Mouse (Mus musculus) macrophage (primary cell): ENCODE measurements around the gene Krt28. TPM values are rescaled to one million over a fixed set of nuclear protein-coding genes. Genes with fewer than 3 reads are reported as not detected.

Experiments
- H3K27ac ChIP-seq: fragments of 350-480 bp; formaldehyde crosslinking; 2 replicates; pipeline ENCODE4 v1.9.0; 2021
- H3K36me3 ChIP-seq: fragments of 350-480 bp; formaldehyde crosslinking; 2 replicates; pipeline ENCODE4 v1.9.0; 2021; ENCODE audit errors: inconsistent target
- H3K4me3 ChIP-seq: fragments of 350-480 bp; formaldehyde crosslinking; 2 replicates; pipeline ENCODE4 v1.9.0; 2021; ENCODE audit errors: inconsistent target
- H3K79me2 ChIP-seq: fragments of 350-480 bp; formaldehyde crosslinking; 2 replicates; pipeline ENCODE4 v1.9.0; 2021; ENCODE audit errors: inconsistent target
- WGBS: methylation state at CpG from one replicate; pipeline ENCODE4 v1.1.7; 2026; ENCODE audit warnings: inconsistent platforms; ENCODE audit not compliant: missing documents; 5-methylcytosine and 5-hydroxymethylcytosine counted together
- polyA plus RNA-seq: library from polyadenylated mRNA; stranded (reverse); fragments of 250-400 nt; gene quantifications from 3 replicates; pipeline ENCODE4 v1.2.4, GENCODE M21; 2018; ENCODE audit warnings: inconsistent platforms
- total RNA-seq, 78 experiments: library from RNA; depleted of rRNA; stranded (reverse); fragments of 250-400 nt; gene quantifications; 1 replicate in 9 of 78; 2 replicates in 24 of 78; 3 replicates in 43 of 78; 4 replicates in 2 of 78; pipeline ENCODE4 v1.2.4; 2018; ENCODE audit warnings: inconsistent platforms in 56 of 78

Krt28 gene
- not detected for total RNA-seq (2018; cell fraction: chromatin; rRNA removed)
- not detected for total RNA-seq (2018; cell fraction: cytosol; rRNA removed)
- total RNA-seq (2018; cell fraction: nucleus; rRNA removed): not detected
- polyA plus RNA-seq: not detected in 3 replicates

- Histone ChIP-seq H3K36me3 (no peaks in the 10 kb centered on the region), H3K27ac (no peak within 1 kb of the TSS), H3K4me3 (no peak within 1 kb of the TSS), H3K79me2 (no peaks in the 10 kb centered on the region)
- WGBS: 88% methylated on average over 13 of the region's 13 CpGs
These were observed at the start of gene Krt28 for GRCm38 (mm10) chr11:99374803-99375202. Krt28 (minus strand) TSS chr11:99374903.

DNA sequence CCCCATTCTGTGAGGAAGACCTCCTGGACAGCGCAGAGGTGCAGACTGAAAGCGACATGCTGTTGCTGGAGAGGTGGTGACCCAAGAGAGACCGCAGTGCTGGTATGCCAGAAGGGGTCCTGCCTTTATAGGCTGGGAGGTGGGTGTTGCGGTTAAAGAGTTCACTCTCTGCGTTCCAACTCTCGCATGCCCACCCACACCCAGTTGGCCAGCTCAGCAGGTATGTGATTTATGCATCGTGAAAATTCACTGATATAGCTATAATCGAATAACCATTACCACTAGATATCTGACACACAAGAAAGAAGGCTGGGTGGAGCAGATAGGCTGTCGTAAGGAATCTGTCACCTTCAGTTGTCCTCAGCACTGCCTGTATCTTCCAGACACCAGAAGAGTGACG, 47.5 kb upstream of the Krt28 start, which contains the start of gene Krt12:
TSS of gene Krt12 (minus strand) at position 101 of the 400 bp plus-strand sequence.
- Histone ChIP-seq H3K4me3 (no peak within 1 kb of the TSS), H3K27ac (no peak within 1 kb of the TSS), H3K79me2 (no peaks in the 10 kb centered on the region), H3K36me3 (no peaks in the 10 kb centered on the region)
- 86% methylated on average over 10 of the region's 10 CpGs for WGBS

- no peaks in the 10 kb centered on the region for H3K79me2 ChIP-seq
- no peak overlapping the region for H3K4me3 ChIP-seq
- no peak overlapping the region for H3K27ac ChIP-seq
- 32% methylated on average over 9 of the region's 10 CpGs for WGBS
- no peaks in the 10 kb centered on the region for H3K36me3 ChIP-seq
These were observed 45.9 kb upstream of the Krt28 start for GRCm38 (mm10) chr11:99420586-99420985.

DNA sequence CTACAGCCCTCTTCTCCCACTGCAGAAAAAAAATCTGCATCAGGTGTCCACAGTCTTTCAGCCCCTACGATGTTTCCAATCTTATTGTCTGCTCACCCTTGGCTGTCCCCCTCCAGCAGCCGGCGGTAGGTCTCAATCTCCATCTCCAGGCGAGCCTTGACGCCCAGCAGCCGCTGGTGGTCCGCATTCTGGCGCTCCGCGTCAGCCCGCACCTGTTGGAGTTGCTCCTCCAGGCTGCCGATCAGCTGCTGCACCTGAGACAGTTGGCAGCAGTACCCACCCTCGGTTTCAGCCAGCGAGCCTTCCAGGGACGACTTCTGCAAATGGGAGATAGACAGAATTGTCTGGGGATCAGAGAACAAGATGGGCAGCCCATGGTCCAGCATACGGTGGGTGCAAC, 43.1 kb upstream of the Krt28 start:
- H3K36me3 ChIP-seq: no peaks in the 10 kb centered on the region
- no peak overlapping the region for H3K4me3 ChIP-seq
- no peaks in the 10 kb centered on the region for H3K79me2 ChIP-seq
- 66% methylated on average over 16 of the region's 16 CpGs for WGBS
- no peak overlapping the region for H3K27ac ChIP-seq

DNA sequence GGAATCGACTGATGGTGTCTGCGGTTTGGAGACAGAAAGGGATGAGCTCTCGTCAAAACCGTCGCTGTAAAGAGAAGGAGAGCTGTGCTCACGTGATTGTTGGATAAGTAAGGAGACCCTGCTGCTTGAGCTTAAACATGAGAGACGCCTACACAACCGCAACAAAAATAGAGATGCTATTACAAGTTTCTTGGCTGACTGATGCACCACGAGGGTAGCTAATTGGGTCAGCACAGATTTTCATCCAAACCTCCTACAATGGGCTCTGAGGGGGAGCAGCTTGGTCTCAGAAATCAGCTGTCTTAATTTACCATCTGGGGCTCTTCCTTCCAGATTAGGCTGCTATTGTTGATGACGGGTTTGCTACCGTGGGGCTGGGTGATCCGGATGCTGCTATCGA, 42.2 kb upstream of the Krt28 start:
- no peaks in the 10 kb centered on the region for H3K79me2 ChIP-seq
- H3K27ac ChIP-seq: no peak overlapping the region
- no peak overlapping the region for H3K4me3 ChIP-seq
- 90% methylated on average over 13 of the region's 13 CpGs for WGBS
- H3K36me3 ChIP-seq: no peaks in the 10 kb centered on the region

DNA sequence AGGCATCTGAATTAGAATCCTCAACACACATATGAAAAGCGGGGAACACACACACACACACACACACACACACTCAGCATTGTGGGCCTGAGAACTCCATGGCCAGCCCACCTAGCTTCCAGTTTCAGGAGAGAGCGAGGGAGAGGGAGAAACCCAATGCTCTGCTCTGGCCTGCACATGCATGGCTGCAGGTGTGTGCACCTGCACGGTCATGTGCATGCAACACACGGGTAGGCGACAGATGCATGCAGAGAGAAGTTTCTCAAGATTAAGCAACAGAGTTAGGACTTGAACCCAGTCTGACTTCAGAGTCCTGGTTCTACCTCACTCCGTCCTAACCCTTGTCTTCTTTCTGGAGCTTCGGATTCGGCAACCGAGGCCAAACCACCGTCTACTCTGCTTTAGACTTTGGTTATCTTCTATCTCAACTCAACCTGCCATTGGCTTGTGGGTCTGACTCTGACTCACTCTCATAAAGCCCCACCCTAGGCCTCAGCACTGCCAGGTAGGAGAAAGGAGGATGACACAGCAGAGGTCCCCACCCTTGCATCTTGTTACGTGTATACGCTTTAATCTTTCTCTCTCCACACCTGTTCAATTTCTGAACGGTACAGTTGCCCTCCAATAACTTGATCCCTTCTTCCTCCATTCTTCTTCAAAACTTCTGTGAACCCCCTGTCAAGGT, 39.9 kb upstream of the Krt28 start:
- Histone ChIP-seq H3K4me3 (no peak overlapping the region), H3K36me3 (no peaks in the 10 kb centered on the region), H3K79me2 (no peaks in the 10 kb centered on the region), H3K27ac (no peak overlapping the region)
- 92% methylated on average over 13 of the region's 13 CpGs for WGBS

GRCm38 (mm10) chr11:99413247-99413646, 38.5 kb upstream of the Krt28 start:
- 22% methylated on average over 6 of the region's 6 CpGs for WGBS
- H3K79me2 ChIP-seq: no peaks in the 10 kb centered on the region

GRCm38 (mm10) chr11:99406186-99406585, 31.5 kb upstream of the Krt28 start:
- H3K79me2 ChIP-seq: no peaks in the 10 kb centered on the region
- 69% methylated on average over 10 of the region's 10 CpGs for WGBS
- H3K4me3 ChIP-seq: no peak overlapping the region
- no peaks in the 10 kb centered on the region for H3K36me3 ChIP-seq
- H3K27ac ChIP-seq: no peak overlapping the region

More at GRCm38 (mm10) chr11:99413247-99413646, 38.5 kb upstream of the Krt28 start:
- Histone ChIP-seq H3K27ac (no peak overlapping the region), H3K4me3 (no peak overlapping the region), H3K36me3 (no peaks in the 10 kb centered on the region)

GRCm38 (mm10) chr11:99399956-99400549, 25.4 kb upstream of the Krt28 start:
- no peak overlapping the region for H3K27ac ChIP-seq
- 87% methylated on average over 13 of the region's 13 CpGs for WGBS
- H3K36me3 ChIP-seq: no peaks in the 10 kb centered on the region
- H3K79me2 ChIP-seq: no peaks in the 10 kb centered on the region
- H3K4me3 ChIP-seq: no peak overlapping the region

DNA sequence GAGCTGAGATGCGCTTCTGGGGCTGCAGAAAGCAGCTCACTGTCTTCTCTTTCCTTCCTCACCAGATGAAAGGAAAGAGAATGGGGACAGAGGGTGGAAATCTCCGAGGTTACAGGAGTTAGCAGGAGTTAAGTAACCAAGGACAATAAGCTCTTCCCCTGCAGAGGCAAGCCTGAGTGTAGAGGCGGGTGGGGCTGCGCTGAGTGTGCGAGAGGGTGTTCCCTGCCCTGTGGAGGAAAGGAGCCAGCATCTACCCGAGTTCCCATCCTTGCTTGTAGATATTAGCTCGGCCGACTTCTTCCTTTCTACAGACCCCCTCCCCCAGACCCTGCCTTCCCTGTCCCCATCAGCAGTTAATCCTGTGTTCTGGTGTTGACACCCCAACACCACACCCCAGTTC, 24.1 kb upstream of the Krt28 start:
- Histone ChIP-seq H3K79me2 (no peaks in the 10 kb centered on the region), H3K36me3 (no peaks in the 10 kb centered on the region), H3K27ac (no peak overlapping the region), H3K4me3 (no peak overlapping the region)
- 70% methylated on average over 8 of the region's 8 CpGs for WGBS

- Histone ChIP-seq H3K27ac (no peak overlapping the region), H3K36me3 (no peaks in the 10 kb centered on the region), H3K79me2 (no peaks in the 10 kb centered on the region), H3K4me3 (no peak overlapping the region)
- WGBS: 86% methylated on average over 2 of the region's 3 CpGs
These were observed 23.4 kb upstream of the Krt28 start for GRCm38 (mm10) chr11:99398084-99398483.

- H3K79me2 ChIP-seq: no peaks in the 10 kb centered on the region
- H3K36me3 ChIP-seq: no peaks in the 10 kb centered on the region
- 100% methylated on average over 1 of the region's 2 CpGs for WGBS
- no peak overlapping the region for H3K27ac ChIP-seq
- no peak overlapping the region for H3K4me3 ChIP-seq
These were observed 22.0 kb upstream of the Krt28 start for GRCm38 (mm10) chr11:99396661-99397060.

DNA sequence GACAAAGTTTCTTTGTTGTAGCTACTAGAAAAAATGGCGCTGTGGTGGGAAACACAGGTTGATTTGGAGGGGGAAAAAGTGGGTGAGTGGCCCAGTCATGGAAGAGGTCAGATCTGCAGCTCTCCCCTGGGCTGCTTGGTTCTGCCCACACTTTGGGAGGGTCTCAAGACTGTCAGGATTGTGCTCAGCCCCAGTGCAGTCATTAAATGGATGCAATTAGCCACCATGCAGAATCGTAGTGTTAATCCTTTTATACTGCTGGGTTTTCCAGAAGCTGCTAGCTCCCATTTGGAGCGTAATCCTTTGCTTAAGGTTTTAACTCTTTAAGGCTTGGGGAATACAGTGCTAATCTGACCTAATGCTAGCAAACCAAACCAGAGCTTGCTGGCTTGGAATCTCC, 21.3 kb upstream of the Krt28 start:
- no peaks in the 10 kb centered on the region for H3K36me3 ChIP-seq
- H3K4me3 ChIP-seq: no peak overlapping the region
- H3K79me2 ChIP-seq: no peaks in the 10 kb centered on the region
- no peak overlapping the region for H3K27ac ChIP-seq
- 63% methylated on average over 3 of the region's 3 CpGs for WGBS

- H3K79me2 ChIP-seq: no peaks in the 10 kb centered on the region
- H3K36me3 ChIP-seq: no peaks in the 10 kb centered on the region
- 86% methylated on average over 10 of the region's 10 CpGs for WGBS
- no peak overlapping the region for H3K27ac ChIP-seq
- H3K4me3 ChIP-seq: no peak overlapping the region
These were observed 17.8 kb upstream of the Krt28 start for GRCm38 (mm10) chr11:99392492-99392891.

GRCm38 (mm10) chr11:99391375-99391774, 16.7 kb upstream of the Krt28 start:
- H3K36me3 ChIP-seq: no peaks in the 10 kb centered on the region
- no peak overlapping the region for H3K27ac ChIP-seq
- no peak overlapping the region for H3K4me3 ChIP-seq
- WGBS: 77% methylated on average over 6 of the region's 6 CpGs
- no peaks in the 10 kb centered on the region for H3K79me2 ChIP-seq
